Mouse (Mus musculus) ES-E14 (cell line): ENCODE data around the gene Tle1. TPM values are rescaled to one million over a fixed set of nuclear protein-coding genes. Genes with fewer than 3 reads are reported as not detected.

ENCODE experiments used
- DNase-seq: peaks from one replicate; pipeline ENCODE4 v3.0.0-alpha.2; 2013; ENCODE audit warnings: low read depth, low spot score
- H3K27ac ChIP-seq: 2 replicates; pipeline ENCODE4 v1.5.1; 2012; ENCODE audit warnings: low read depth, mild to moderate bottlenecking, low read length, moderate library complexity, mixed read lengths; ENCODE audit not compliant: poor library complexity, insufficient read depth, severe bottlenecking
- H3K36me3 ChIP-seq: 2 replicates; pipeline ENCODE4 v1.6.1; 2012; ENCODE audit warnings: mild to moderate bottlenecking, low read length, moderate library complexity, mixed read lengths; ENCODE audit not compliant: control insufficient read depth, poor library complexity, insufficient read depth, severe bottlenecking
- H3K4me1 ChIP-seq, 2 experiments: fragments of 150-350 bp in 1 of 2; sonication (generic) in 1 of 2; 2 replicates each; pipeline ENCODE4 v1.6.1; 2012; ENCODE audit warnings: low read length in 2 of 2, mild to moderate bottlenecking in 1 of 2, mixed read lengths in 1 of 2; ENCODE audit not compliant: control insufficient read depth in 2 of 2, insufficient read depth in 2 of 2, poor library complexity in 1 of 2
- H3K4me3 ChIP-seq, 2 experiments: fragments of 150-350 bp in 1 of 2; sonication (generic) in 1 of 2; 2 replicates each; pipeline ENCODE4 v1.5.1; 2012; ENCODE audit warnings: low read length in 2 of 2, low read depth in 1 of 2, mild to moderate bottlenecking in 1 of 2, mixed read lengths in 1 of 2; ENCODE audit not compliant: insufficient read depth in 1 of 2, poor library complexity in 1 of 2, severe bottlenecking in 1 of 2
- H3K9ac ChIP-seq: 2 replicates; pipeline ENCODE4 v1.6.1; 2012; ENCODE audit warnings: low read depth, mild to moderate bottlenecking, low read length, mixed read lengths; ENCODE audit not compliant: poor library complexity, insufficient read depth, severe bottlenecking
- H3K9me3 ChIP-seq: fragments of 150-350 bp; sonication (generic); 2 replicates; pipeline ENCODE4 v1.6.1; 2012; ENCODE audit warnings: low read depth, mild to moderate bottlenecking, low read length; ENCODE audit not compliant: control insufficient read depth, insufficient read depth
- MAFK ChIP-seq: IDR thresholded peaks from 2 replicates; pipeline ENCODE4 v1.6.1; 2014; ENCODE audit warnings: mild to moderate bottlenecking, low read depth, low read length, inconsistent platforms; ENCODE audit not compliant: insufficient read depth
- ZC3H11A ChIP-seq: IDR thresholded peaks from 2 replicates; pipeline ENCODE4 v1.6.1; 2012; ENCODE audit warnings: low read depth, mild to moderate bottlenecking, inconsistent platforms, low read length, borderline replicate concordance
- in situ Hi-C, 2 experiments: fragments of 600-800 bp; cut with MboI; formaldehyde crosslinking; loops; one replicate each; pipeline ENCODE4 v1.15.1; 2025; ENCODE audit warnings: low sequenced_read_pairs in 2 of 2, inconsistent platforms in 1 of 2; ENCODE audit not compliant: unreplicated experiment in 2 of 2
- total RNA-seq: library from RNA; depleted of rRNA; stranded (reverse); fragments of 300-350 nt; gene quantifications from 2 replicates; pipeline ENCODE4 v1.2.3, GENCODE M21; 2012

Gene Tle1
- total RNA-seq, 1 experiment, result 26.3 TPM

- H3K36me3 ChIP-seq, result no peaks in the 10 kb centered on the region
- no peak overlapping the region for H3K27ac ChIP-seq
- in situ Hi-C loops, result no loop called here
- DNase-seq, result no peak
- no peak overlapping the region for H3K9ac ChIP-seq
- no peaks in the 10 kb centered on the region for H3K9me3 ChIP-seq
- TF ChIP-seq MAFK (no peak), ZC3H11A (no peak)
- no peaks in the 10 kb centered on the region for H3K4me1 ChIP-seq
- no peak overlapping the region for H3K4me3 ChIP-seq
Observed at GRCm38 (mm10) chr4:72067937-72068336, 132.8 kb downstream of the Tle1 start.
